Mouse (Mus musculus) cerebellum, postnatal 25 days (tissue): Measurements from ENCODE around the gene Bag6.

Experiments
- DNase-seq, 2 experiments: peaks; one replicate each; pipeline ENCODE4 v3.0.0; 2021; ENCODE audit warnings: mixed read lengths in 2 of 2

The Bag6 gene

DNA sequence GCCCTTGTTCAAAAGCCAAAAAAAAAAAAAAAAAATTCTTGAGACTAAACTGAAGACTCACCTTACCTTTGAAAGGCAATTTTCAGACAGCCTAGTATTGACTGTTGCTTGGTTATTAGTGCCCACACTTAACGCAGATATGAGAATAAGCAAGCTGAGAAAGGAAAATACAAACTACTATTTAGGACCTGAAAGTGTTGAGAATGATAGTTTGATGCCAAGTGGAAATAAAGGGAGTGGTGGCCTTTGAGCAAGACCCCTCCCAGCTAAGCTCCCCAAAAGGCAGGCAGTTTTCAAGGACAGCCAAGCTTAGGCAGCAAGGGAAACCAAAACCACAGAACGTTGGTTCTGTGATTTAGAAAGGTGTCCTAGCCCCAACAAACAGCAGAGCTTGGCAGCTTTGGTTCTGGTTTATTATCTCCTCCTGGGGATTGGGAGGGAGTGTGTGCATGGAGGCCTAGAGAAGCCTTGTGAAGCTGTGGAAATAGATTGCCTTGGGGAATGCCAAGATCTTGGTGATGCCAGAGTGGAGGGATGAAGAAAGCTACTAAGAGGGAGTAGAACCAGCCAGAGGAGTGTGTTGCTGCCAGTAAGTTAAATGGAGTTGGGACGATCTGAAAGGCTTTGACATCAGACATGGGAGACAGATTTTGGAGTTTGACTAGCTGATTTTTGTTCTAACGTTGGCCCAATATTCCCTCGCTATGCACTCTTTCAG lies 13.1 kb downstream of the Bag6 start:
- no peak for DNase-seq

- no peak for DNase-seq
Measured at GRCm38 (mm10) chr17:35152121-35152520, 17.1 kb downstream of the Bag6 start.

GRCm38 (mm10) chr17:35153077-35153476 lies 18.1 kb downstream of the Bag6 start:
- DNase-seq, result no peak

DNA sequence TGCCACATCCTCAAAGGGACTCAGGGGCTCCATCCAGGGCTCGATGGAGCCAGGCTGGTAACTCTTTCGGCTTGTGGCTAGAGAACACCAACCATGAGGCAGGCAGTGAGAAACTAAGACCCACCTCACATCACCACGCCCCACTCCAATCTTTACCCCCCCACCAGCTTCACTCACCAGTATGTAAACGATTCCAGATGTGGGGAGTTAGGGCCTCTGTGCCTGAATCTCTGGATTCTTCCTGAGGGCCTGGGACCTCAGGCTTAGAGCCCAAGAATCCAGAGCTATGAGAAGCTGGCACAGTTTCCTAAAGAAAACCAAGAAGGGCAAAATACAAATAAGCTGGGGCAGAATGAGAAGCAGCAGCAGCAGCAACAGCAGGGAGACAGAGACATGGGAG lies 19.0 kb downstream of the Bag6 start:
- no peak for DNase-seq

DNA sequence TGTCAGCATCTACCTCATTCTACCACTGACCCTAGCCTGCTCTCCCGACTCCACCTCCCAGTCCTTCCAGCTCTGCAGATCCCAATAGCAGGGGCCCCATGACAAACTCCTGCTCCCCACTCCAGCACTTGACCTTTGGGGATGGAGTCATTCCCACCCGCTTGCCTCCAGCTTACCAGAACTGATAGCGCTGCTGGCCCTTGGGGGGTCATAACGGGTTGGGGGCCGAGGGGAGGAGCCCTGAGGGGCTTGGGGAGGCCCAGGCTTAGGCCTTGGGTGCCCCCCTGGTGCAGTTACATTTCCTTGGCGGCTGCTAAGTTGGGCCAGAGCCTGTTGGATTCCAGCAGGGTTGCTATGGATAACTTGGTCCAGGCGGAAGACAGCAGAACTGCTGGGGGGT lies 19.6 kb downstream of the Bag6 start:
- DNase-seq, result peak in 1 of 2 experiments; percentile 15

- DNase-seq, result peak in 1 of 2 experiments; percentile 26
Measured at GRCm38 (mm10) chr17:35155451-35155850, 20.5 kb downstream of the Bag6 start.

- no peak for DNase-seq
Measured at GRCm38 (mm10) chr17:35156461-35157200, 21.7 kb downstream of the Bag6 start.

DNA sequence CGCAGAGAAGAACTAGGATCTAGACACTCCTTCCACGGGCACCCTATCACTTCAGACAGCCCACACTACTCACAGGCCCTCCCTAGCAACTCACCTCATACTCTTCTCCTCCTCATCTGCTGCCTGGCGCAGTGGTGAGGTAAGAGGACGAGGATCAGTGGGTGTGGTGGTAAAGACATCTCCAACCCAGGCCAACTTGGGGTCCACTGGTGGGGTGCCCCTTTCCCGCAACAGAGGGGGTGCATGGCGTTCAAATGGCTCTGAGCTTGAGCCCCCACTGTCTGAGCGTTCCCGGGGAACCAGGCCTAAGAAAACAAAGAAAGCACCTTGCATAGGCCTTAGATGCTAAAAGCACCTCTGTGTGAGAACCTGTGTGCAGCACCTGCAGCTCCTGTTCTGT lies 22.3 kb downstream of the Bag6 start:
- no peak for DNase-seq

DNA sequence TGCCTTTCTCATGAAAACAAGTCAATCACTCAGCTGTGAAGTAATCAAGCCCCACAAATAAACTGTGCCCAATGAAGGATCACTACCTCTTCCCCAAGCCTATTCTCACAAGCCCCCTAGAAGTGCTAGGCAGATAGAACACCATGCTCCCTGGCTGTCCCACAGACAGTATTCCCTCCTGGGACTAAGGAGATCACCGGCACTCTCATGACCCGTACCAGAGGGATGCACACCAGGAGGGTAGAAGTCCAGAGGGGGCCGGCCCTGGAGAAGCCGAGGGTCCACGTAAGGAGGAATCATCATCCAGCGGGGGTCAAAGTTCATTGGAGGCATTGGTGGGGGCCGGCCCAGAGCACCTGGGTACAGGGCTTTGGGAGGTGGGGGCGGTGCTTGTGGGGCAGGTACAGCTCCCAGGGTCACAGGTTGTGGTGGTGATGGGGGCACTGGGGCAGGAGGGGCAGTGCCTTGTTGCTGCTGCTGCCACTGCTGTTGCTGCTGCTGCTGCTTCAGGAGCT lies 22.7 kb downstream of the Bag6 start:
- no peak for DNase-seq

DNA sequence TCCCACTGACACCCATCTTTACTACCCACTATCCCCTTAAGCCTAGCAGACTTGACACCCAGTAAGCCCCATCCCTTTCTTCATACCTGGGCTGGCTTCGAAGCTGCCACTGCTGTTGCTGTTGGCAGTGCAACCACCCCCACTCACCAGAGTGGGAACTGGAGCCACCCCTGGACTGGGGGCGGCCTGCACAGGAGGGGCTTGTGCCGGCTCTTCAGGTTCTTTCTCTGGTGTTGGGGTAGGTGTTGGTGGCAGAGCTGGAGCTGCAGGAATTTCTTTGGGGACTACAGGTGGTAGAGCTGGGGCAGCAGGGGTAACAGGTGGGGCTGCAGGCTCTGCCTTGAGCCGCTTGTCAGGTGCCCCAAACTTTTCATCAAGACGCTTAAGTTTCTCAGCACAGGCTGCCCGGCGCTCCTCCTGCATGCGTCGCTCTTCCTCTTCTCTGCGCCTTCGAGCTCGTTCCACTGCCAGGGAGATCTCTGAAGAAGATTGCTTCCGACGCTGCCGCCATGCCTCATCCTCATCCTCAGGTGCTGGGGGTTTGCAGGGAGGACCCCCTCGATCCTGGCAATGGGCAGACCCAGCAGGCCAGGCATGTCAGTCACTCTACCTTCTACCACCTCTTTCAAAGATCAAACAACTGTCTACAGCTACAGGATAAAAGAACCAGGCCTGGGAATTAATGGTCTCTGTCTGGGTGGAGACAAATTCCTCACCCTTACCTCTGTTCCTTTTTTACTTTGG lies 24.0 kb downstream of the Bag6 start:
- no peak for DNase-seq

DNA sequence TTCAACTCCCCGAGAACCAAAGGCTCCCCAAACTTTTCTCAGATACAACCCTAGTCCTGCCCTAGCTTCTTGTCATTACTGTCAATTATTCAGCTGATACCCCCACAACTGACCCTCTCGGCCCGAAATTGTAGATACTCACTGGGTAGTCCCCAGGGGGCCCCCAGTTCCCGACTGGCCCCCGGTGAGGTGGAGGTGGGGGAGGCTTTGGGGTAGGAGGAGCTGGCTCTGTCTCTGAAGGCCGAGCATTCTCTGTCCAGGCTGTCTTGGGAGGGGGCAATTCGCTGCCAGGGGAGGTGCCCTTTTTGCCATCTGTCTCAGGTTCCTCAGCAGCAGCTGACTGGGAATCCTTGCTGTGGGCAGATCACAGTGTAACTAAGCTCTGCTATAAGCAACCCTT lies 24.7 kb downstream of the Bag6 start:
- peak in 1 of 2 experiments; percentile 51 for DNase-seq

- no peak for DNase-seq
Measured at GRCm38 (mm10) chr17:35161421-35161820, 26.4 kb downstream of the Bag6 start.

GRCm38 (mm10) chr17:35162121-35162520 lies 27.1 kb downstream of the Bag6 start:
- no peak for DNase-seq

DNA sequence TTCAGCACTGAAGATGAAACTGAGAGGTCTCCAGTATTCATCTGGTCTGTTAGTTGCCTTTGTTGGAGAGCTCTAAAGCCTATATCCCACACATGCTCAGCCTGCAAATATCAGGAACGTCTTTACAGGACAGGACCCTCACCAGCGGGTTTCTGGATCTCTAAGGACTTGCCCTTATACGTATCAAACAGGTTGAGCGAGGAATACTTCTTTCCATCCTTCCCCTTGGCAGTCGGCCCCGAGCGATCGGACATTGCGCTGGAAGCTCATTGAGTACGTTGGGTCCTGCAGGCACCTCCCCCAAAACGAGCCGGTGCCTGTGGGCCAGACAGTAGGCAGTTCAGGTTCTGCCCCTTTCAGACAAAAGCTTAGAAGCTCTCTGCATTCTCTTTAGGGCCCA lies 27.8 kb downstream of the Bag6 start:
- peak; percentile 34 to 63 for DNase-seq

- DNase-seq, result no peak
Measured at GRCm38 (mm10) chr17:35163326-35164081, 28.5 kb downstream of the Bag6 start.

GRCm38 (mm10) chr17:35164218-35164567 lies 29.2 kb downstream of the Bag6 start:
- DNase-seq, result no peak

GRCm38 (mm10) chr17:35164568-35165450 lies 29.8 kb downstream of the Bag6 start, which contains the start of gene Prrc2a:
Gene Prrc2a (minus strand): TSS chr17:35164897.
- DNase-seq, result peak; percentile 98 to 99

- DNase-seq, result no peak
Measured at GRCm38 (mm10) chr17:35165451-35166155, 30.6 kb downstream of the Bag6 start.

DNA sequence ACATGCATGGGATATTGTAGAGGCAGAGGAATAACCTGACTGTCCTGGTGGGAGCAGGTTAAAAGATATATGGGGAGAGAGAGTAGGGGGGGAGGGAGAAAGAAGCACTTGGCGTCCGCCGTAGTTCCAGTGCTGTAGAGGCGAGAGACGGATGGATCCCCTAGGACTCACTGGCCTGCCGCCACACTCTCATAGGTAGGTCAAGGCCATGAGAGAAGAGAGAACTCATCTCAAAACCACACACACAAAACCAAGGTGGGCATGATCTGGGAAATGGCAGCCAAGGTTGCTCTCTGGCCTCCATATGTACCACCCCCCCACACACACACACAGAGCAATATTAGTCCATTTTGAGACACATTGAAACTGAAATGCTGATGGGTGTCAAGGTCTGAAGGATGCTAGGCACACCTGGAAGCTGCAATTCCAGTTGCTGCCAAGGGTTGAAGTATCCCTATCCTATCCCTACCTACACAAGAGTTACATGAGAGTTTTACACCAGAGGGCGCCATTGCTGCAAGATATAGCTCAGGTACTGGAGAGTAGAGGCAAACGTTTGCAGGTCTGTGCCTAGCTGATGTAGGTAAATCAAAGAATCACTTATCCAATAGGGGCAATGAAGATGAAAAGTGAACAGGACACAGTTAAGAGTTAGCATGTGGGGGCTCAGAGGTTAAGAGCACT lies 31.5 kb downstream of the Bag6 start:
- peak; percentile 63 to 82 for DNase-seq

DNA sequence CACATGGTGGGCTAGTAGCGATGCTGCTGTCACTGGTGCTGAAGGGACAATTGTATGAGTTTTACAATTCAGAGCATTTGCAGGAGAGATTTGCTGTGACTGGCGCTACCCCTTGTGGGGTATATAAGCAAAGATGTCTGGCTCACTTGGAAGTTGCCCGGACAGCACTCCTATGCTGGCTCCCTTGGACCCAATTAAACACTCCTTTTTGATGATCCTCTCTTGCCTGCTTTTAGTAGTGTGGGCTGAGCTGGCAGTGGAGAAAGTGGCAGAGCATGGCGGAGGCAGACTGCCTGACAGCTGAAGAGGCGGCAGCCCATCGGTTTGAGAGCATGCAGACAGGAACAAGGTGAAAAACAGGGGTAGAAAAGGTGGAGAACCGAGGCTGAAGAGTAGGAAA lies 32.8 kb downstream of the Bag6 start:
- no peak for DNase-seq
